Comparison of ENCODE assay signal across 17 mouse cellular contexts in genomic region chr2:139724202-139724838, GRCm38 (mm10). TPM values are rescaled to one million over a fixed set of nuclear protein-coding genes. Genes with fewer than 3 reads are reported as not detected.
"Had no signal": no experiment of that assay in that cellular context is flagged by ENCODE, and none has a peak within 500 bp of the region (broad histone marks: within the 10 kb centered on the region; RNA-seq: fewer than 3 reads in every experiment).

No protein-coding gene starts in this region.

- H3K9ac ChIP-seq: limb, embryonic 15.5 days; liver, embryonic 12.5 days; lung, embryonic 14.5 days; midbrain, embryonic 15.5 days; neural tube, embryonic 13.5 days had no signal

- H3K4me1 ChIP-seq: liver, embryonic 12.5 days; midbrain, embryonic 15.5 days had no signal

- H3K4me3 ChIP-seq: limb, embryonic 15.5 days; liver, embryonic 12.5 days; midbrain, embryonic 10.5 days; midbrain, embryonic 15.5 days; neural tube, embryonic 13.5 days had no signal

- H3K27ac ChIP-seq: limb, embryonic 15.5 days; liver, embryonic 12.5 days; midbrain, embryonic 10.5 days; midbrain, embryonic 15.5 days; neural tube, embryonic 13.5 days; stomach, postnatal 0 days had no signal

- H3K4me2 ChIP-seq: limb, embryonic 15.5 days; liver, embryonic 12.5 days; lung, embryonic 14.5 days; midbrain, embryonic 15.5 days; neural tube, embryonic 13.5 days had no signal

- ATAC-seq: liver, embryonic 12.5 days; midbrain, embryonic 15.5 days had no signal

- DNase-seq: kidney, adult 8-10 months; kidney, postnatal 25 days; layer of hippocampus, adult 9-11 months; layer of hippocampus, postnatal 36 days; lung, embryonic 14.5 days; lung, postnatal 4 days; right cerebral cortex, adult 18-20 months; right cerebral cortex, postnatal 25 days; thymus, adult 18-20 months; thymus, postnatal 25 days had no signal

- H3K27me3 ChIP-seq: limb, embryonic 15.5 days; liver, embryonic 12.5 days; midbrain, embryonic 15.5 days; neural tube, embryonic 13.5 days had no signal

- H3K9me3 ChIP-seq: limb, embryonic 15.5 days; liver, embryonic 12.5 days; midbrain, embryonic 10.5 days; midbrain, embryonic 15.5 days; neural tube, embryonic 13.5 days had no signal

- H3K36me3 ChIP-seq: limb, embryonic 15.5 days; liver, embryonic 12.5 days; midbrain, embryonic 10.5 days; midbrain, embryonic 15.5 days; neural tube, embryonic 13.5 days had no signal

RNA-seq across cellular contexts. Expression of gene Ism1, which starts 46.3 kb away (rescaled TPM):
- polyA plus RNA-seq: liver, embryonic 16.5 days had no signal
